ENCODE assay signal across 26 mouse cellular contexts in the genomic region with DNA sequence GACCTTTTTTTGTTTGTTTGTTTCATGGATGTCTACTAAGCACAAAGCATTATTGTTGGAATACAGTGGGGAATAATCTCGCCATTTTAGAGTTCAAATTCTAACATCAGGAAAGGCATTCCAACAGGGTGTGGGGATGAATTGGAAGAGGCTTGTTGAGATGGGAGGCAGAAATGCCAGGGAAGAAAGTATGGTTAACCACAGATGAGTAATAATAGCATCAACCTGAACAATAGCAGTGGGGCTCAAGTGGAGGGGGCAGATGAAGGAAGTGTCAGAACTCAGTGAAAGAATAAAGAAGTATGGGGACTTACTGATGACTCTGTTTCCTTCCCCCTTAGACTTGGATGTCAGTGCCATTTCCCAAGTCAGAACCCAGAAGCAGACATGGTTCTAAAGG.
"Had no signal": no experiment of that assay in that cellular context is flagged by ENCODE, and none has a peak within 500 bp of the region (broad histone marks: within the 10 kb centered on the region; RNA-seq: fewer than 3 reads in every experiment).

No protein-coding gene starts in this region.

- H3K27ac ChIP-seq: embryonic facial prominence, embryonic 10.5 days; embryonic facial prominence, embryonic 12.5 days; embryonic facial prominence, embryonic 13.5 days; embryonic facial prominence, embryonic 15.5 days; forebrain, embryonic 10.5 days; forebrain, embryonic 12.5 days; forebrain, embryonic 13.5 days; forebrain, embryonic 15.5 days; gastrocnemius, adult 2 months; heart, adult 2 months had no signal

- H3K4me1 ChIP-seq: embryonic facial prominence, embryonic 10.5 days; embryonic facial prominence, embryonic 12.5 days; embryonic facial prominence, embryonic 13.5 days; embryonic facial prominence, embryonic 15.5 days; forebrain, embryonic 12.5 days; forebrain, embryonic 13.5 days; forebrain, embryonic 15.5 days had no signal

- H3K36me3 ChIP-seq: embryonic facial prominence, embryonic 10.5 days; embryonic facial prominence, embryonic 12.5 days; embryonic facial prominence, embryonic 13.5 days; embryonic facial prominence, embryonic 15.5 days; forebrain, embryonic 10.5 days; forebrain, embryonic 12.5 days; forebrain, embryonic 15.5 days had no signal

- ATAC-seq: forebrain, embryonic 13.5 days; forebrain, embryonic 14.5 days; forebrain, embryonic 15.5 days; forebrain, embryonic 16.5 days; forebrain, postnatal 0 days had no signal

- H3K9me3 ChIP-seq: embryonic facial prominence, embryonic 10.5 days; embryonic facial prominence, embryonic 12.5 days; embryonic facial prominence, embryonic 13.5 days; embryonic facial prominence, embryonic 15.5 days; forebrain, embryonic 10.5 days; forebrain, embryonic 12.5 days; forebrain, embryonic 13.5 days; forebrain, embryonic 15.5 days had no signal

- H3K4me2 ChIP-seq: embryonic facial prominence, embryonic 12.5 days; embryonic facial prominence, embryonic 13.5 days; embryonic facial prominence, embryonic 15.5 days; forebrain, embryonic 12.5 days; forebrain, embryonic 13.5 days; forebrain, embryonic 15.5 days had no signal

- H3K27me3 ChIP-seq: embryonic facial prominence, embryonic 12.5 days; embryonic facial prominence, embryonic 15.5 days; forebrain, embryonic 12.5 days; forebrain, embryonic 13.5 days; forebrain, embryonic 15.5 days had no signal

- H3K9ac ChIP-seq: embryonic facial prominence, embryonic 12.5 days; embryonic facial prominence, embryonic 13.5 days; embryonic facial prominence, embryonic 15.5 days; forebrain, embryonic 12.5 days; forebrain, embryonic 13.5 days; forebrain, embryonic 15.5 days; forebrain, postnatal 0 days had no signal

- DNase-seq: cerebellum, adult 9-11 months; cerebellum, postnatal 10 days; cerebellum, postnatal 14 days; cerebellum, postnatal 25 days; cerebellum, postnatal 36 days; embryo, embryonic 11 days; forebrain, postnatal 0 days; gastrocnemius, adult 2 months; gastrocnemius, postnatal 10 days; gastrocnemius, postnatal 14 days; gastrocnemius, postnatal 25 days; gastrocnemius, postnatal 36 days; heart, adult 11 months; heart, adult 18-20 months; heart, adult 2 months had no signal

- H3K4me3 ChIP-seq: embryonic facial prominence, embryonic 10.5 days; embryonic facial prominence, embryonic 12.5 days; embryonic facial prominence, embryonic 13.5 days; embryonic facial prominence, embryonic 15.5 days; erythroblast, embryonic 14.5 days; forebrain, embryonic 10.5 days; forebrain, embryonic 12.5 days; forebrain, embryonic 13.5 days; forebrain, embryonic 15.5 days; gastrocnemius, adult 2 months; heart, adult 2 months had no signal
